Mouse (Mus musculus): ENCODE measurements around the gene Lrrc20.
"Not testable (repeated sequence)": the region's sequence is repeated elsewhere in the genome, so short reads cannot be mapped to it uniquely, and the experiment has no call there.

Lrrc20 gene

DNA sequence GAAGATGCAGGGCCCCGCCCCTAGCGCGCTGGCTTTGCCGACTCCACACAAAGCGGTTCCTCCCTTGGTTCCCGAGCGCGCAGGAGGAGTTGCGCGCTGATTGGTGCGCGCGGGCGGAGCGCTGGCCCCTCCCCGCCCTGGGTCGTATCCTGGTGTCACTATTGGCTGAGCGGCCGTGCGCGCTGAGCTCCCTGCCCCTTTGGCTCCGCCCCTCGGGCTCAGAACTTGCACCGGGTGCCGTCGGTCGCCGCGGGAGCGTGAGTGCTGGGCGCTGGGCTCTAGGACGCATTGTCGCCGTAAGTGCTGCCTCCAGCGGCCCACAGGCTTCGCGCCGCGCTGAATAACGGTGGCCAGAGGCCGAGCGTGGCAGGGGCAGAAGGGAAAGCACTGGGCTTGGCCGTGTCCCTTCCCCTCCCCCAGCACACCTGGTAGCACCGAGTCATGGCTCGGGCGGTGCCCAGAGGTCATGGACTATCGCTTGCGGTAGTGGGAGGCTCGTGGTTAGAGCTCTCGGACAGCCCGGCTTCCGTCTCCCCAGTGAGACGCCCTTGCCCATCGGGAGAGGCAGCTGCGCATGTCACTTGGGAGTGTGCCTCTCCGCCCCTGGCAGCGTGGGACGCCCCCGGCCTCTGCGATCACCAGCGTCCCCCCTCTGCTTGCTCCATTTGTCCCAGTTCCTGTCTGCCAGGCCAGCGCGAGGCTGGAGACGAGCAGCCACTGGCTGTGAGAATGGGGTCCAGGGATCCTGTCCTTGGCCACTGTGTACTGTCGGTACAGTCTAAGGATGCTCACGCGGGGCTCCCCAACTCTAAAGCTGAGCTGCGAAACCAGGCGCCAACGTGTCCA is at the start of gene Lrrc20:
Lrrc20 (plus strand) TSS at position 208 of the 846 bp plus-strand sequence.
- peak; percentile 97 for DNase-seq

DNA sequence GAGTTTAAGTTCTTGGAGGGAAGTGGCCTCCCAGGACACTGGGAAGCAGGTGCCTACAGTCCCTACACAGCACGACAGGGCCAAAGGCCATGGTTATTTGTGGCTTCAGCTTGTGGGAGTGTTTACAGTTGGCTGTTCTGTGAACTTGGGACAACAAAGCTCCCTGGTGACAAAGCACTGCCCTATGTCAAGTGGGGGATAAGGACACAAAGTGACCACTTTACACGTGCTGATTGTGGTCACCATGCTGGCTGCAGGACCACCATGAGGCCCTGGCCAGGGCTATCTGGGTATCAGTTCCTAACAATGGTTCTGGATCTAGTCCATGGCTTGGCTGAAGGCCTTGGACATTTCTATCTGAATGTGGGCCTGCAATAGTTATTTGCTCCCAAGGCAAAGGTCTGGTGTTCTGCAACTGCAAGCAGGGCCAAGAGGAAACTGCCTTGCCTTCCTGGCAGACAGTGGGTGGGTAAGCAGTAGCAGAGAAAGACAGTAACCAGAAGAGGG is 49.3 kb upstream of the Lrrc20 start:
- no peak for DNase-seq

DNA sequence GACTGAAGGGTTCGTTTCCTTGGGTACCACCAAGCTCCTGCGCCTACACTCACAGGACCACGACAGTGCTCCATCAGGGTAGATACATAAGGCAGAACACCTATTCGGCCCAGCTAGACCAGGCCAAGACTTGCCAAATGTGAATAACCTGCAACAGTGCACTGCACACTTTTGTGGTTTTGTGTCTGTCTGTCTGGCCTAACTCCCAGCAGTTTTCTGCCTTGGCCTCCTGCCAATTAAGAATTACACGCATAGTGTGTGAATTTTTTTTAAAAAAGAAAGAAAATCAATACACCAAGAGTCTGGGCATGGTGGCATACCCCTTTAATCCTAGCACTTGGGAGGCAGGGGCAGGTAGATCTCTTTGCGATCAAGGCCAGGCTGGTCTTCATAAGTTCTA is 47.6 kb upstream of the Lrrc20 start:
- DNase-seq, result no peak

GRCm38 (mm10) chr10:61428416-61428815 is 47.2 kb upstream of the Lrrc20 start:
- no peak for DNase-seq

DNA sequence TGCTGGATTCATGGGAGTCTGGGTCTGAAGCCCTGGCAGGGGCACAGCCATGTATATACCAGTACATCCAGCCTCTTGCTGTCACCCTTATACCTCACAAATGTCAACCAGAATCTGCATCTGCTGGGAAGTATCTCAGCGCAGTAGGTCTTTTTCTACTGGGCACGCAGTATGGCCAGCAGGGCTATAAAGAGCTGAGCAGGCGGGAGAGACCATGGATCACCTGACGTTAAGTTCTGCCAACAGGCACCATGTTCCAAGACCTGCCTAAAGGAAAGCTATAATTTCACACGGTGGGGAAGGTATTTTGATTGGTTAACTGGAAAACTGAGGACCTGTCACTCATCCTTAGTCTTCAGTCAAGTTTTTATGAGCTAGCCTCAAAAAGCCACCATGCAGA is 46.6 kb upstream of the Lrrc20 start:
- DNase-seq, result no peak

DNA sequence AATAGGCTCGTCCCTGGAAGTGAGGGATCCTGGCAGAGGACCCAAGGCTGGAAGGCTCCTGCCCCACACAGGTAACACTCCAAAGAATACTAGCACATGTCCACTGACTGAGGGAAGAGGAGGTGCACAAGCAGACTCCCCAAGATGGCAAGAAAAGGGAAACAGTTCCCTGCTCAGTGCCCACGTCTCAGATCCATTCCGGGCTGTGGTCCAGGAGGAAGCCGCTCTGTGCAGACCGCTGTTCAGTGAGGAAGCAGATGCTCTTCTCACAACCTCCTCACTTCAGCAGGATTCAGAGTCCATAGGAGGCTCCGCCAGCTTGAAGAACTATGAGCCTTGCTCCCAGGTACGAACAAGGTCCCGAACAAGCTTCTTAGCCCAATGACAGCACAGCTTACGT is 44.2 kb upstream of the Lrrc20 start:
- no peak for DNase-seq

DNA sequence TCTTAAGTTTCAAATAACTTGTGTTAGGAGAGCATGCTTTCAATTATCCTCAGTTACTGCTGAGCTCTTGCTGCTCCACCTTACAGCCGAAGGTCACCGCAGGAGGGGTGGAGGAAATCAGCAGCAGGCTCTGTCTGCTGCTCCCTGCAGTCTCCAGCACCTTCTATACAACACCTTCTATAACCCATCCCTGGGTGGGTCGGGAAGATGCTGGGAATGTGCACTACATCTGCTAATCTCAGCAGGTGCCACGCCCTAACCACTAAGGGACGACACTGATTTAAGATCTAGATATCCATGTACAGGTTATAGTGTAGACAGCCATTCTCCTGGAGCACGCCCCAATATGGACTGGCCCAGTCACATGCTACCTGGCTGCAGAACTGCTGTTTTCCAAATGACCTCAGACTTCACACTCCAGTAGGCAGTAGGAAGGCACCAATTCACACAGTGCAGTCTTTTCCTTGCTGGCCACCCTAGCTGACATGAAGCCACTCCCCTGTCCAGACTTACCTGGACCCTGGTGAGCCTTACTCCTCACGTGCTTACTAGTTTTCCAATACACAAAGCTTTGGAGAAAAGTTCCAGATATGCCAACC is 35.3 kb upstream of the Lrrc20 start:
- DNase-seq, result no peak

GRCm38 (mm10) chr10:61443456-61443855 is 32.1 kb upstream of the Lrrc20 start:
- DNase-seq, result no peak

GRCm38 (mm10) chr10:61443876-61444275 is 31.7 kb upstream of the Lrrc20 start:
- DNase-seq, result no peak

DNA sequence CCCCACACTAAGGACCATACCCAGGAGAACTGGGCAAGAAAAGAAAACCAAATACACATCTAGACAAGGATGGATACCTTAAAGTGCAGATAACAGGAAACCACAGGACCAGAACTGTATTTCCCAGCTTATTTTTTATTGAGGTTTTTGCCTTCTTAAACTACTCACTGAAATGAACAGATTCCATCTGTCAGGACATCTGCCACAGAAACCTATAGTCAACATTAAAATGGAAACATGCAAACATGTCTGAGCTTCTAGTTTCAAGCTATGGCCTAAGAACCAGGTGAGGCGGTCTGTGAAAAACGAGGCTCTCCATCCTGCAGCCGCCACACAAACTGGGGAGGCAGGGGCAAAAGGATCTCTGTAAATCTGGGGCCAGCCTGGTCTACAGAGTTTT is 30.6 kb upstream of the Lrrc20 start:
- DNase-seq, result no peak

- DNase-seq, result no peak
Observed at GRCm38 (mm10) chr10:61447581-61448353, 27.8 kb upstream of the Lrrc20 start.

DNA sequence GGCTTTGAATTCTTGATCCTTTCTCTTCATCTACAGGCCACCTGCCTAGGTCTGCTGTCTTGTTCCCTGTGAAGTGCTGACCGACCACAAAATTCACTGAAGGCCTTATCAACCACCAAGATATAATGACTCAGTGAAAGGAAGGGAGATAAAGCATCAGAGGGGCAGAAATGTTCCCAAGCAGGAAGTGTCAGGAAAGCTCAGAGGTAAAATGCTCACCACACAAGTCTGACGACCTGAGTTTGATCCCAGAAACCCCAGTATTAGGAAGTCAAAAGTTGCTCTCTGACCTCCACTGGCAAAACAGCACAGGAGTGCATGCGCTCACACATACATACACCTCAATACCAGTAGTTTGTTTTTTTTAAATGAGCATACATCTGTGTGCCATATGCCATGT is 26.8 kb upstream of the Lrrc20 start:
- DNase-seq, result no peak

GRCm38 (mm10) chr10:61451463-61451930 is 24.1 kb upstream of the Lrrc20 start:
- DNase-seq, result peak; percentile 48

- peak; percentile 71 for DNase-seq
Observed at GRCm38 (mm10) chr10:61451931-61452617, 23.5 kb upstream of the Lrrc20 start.

DNA sequence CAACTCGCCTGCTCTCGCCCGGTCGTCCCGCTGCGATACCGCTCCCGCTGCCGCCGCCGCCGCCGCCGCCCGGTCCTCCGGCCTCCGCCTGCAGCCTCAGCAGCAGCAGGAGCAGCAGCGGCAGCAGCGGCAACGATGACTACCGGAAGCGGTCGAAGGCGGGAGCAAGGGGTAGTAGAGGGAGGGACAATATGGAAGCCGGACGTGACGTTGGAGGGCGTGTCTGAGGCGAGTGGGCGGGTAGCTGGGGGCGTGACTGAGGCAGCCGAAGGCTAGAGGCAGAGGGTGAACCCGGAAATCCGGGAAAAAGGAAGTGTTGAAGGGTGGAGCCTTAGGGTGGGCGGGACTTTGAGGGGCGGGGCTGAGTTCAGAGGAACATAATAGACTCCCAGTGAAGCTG is 23.0 kb upstream of the Lrrc20 start, which contains the start of gene Eif4ebp2:
Eif4ebp2 (minus strand) TSS at position 17 of the 400 bp plus-strand sequence.
- DNase-seq, result peak; percentile 99

DNA sequence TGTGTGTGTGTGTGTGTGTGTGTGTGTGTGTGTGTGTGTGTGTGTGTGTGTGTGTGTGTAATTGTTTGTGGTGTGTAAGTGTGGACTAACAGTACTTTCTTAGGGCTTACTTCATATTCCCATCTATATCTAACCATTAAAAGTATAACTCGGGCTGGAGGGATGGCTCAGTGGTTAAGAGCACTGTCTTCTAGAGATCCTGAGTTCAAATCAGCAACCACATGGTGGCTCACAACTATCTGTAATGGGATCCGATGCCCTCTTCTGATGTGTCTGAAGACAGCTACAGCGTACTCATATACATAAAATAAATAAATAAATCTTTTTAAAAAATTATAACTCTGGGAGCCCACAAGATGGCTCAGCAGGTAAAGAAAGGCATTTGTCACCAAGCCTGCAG is 22.4 kb upstream of the Lrrc20 start:
- not testable (repeated sequence) for DNase-seq

DNA sequence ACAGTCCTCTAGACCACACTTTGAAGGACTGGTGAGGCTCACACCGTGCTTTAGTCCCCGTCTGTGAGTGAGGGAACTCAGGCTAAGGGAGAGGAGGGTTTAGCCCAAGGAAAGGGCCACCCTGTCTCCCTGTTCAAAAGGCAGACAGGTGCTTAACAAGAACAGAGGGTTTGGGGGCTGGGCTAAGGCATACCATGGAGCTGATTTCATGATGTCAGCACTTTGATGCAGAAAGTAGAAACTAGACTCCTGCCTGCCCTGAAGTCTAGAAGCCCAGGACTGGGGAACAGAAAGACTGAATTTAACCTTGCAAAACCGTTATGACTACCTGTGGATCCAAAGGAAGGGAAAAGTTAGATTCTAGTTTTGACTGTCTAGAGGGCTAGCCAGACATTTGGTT is 18.4 kb upstream of the Lrrc20 start:
- no peak for DNase-seq

- DNase-seq, result no peak
Observed at GRCm38 (mm10) chr10:61465009-61465408, 10.6 kb upstream of the Lrrc20 start.

DNA sequence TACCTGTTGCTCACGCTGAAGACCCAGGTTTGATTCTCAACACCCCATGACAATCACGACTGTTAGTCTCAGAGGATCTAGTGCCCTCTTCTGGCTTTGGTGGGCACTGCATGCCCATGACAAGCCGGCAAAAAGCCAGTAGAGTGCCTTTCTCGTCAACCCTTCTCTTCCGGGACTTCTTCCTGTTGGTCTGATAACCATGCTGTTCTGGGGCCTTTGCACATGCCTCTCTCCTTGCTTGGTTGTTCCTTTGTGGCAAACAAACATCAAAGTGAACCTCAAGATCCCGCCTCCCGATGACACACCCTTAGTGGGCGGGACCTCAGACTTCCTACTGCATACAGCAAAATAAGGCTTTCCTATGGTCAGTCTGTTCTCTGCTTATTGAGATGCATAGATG is 9.4 kb upstream of the Lrrc20 start:
- DNase-seq, result peak; percentile 71

DNA sequence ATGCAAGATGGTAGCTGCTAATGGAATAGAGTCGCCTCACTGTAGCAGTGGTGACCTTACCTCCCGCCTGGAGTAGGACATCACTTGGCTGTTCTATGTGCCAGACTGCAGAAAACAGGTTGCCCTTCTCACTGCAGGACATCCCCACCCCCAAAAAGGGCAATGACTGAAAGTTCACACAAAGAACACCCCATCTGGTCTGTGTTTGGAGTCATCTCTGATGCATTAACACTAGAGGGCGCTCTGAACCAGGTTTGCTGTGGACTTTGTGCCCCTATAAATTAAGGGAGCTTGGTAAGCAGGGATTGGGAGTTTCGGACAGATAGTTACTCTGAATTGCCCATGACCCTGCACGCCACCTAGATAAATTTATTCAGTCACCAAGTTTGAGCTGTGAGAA is 8.7 kb upstream of the Lrrc20 start:
- no peak for DNase-seq

DNA sequence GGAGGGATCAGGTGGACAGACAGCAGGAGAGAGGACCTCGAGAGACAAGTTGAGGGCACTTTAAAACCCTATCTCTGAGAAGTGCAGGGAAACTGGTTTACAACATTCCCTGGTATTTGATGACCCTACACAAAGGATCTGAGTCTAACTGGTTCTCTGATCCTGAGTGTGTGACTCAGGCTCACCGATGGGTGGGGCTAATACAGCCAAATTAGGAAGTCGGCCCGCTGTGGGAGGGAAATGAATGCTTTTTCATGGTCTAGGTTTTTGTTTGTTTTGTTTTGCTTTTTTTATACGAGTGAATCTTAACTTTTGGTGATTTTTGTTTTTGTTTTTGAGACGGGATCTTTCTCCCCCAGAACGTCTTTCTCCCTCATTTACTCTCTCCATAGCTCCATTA is 6.7 kb upstream of the Lrrc20 start:
- no peak for DNase-seq

DNA sequence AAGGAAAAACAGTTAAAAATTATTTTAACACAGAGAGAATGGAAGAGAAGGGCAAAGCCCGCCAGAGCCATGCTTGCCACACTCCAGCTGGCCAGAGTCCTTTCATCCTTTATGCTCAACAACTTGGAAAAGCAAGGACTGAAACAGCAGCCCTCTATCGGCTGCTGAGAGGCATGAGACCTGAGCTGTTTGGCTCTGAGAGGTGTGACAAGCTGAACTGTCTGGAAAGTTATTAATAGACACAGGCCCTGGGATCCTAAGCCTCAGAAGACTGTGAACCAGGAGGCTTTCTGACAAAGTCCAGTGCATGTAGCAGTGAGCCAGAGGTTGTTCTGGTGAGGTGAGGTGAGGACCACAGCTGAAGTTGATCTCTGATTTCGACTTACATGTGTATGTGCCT is 2.0 kb upstream of the Lrrc20 start:
- no peak for DNase-seq

DNA sequence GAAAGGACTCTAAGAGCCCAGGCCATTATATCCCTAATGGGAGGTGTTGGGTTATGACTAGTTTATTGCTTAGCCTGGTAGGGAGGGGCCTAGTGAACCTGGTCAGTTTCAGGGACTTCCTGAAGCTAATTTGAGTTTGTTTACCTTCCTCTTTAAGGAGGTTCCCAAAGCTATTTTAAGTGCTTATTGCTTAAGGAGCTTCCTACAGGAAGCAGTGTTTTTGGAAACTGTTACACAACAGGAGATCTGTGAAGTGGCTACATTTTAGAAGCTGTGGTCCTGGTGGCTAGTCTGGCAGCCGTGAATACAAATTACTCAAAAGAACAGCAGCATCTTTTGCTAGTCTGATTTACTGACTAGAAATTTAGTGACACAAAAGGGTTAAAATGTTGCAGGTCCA is 1.3 kb upstream of the Lrrc20 start:
- no peak for DNase-seq
